16 mouse cellular contexts compared by ENCODE assay signal in genomic region chr16:93083142-93083541, GRCm38 (mm10).
"Had no signal": no experiment of that assay in that cellular context is flagged by ENCODE, and none has a peak within 500 bp of the region (broad histone marks: within the 10 kb centered on the region; RNA-seq: fewer than 3 reads in every experiment).

No protein-coding gene starts in this region.

- H3K9me3 ChIP-seq: liver, embryonic 15.5 days; lung, embryonic 15.5 days; midbrain, embryonic 13.5 days; midbrain, embryonic 15.5 days; neural tube, embryonic 12.5 days; stomach, embryonic 15.5 days had no signal

- DNase-seq: liver, postnatal 0 days; lung, adult 2 months; lung, postnatal 14 days; lung, postnatal 36 days; right cerebral cortex, postnatal 14 days; thymus, adult 2 months; thymus, postnatal 25 days; thymus, postnatal 4 days had no signal

- ATAC-seq: liver, postnatal 0 days; lung, postnatal 0 days; midbrain, embryonic 13.5 days; midbrain, embryonic 15.5 days had no signal

- H3K4me1 ChIP-seq: liver, embryonic 15.5 days had no signal

- H3K36me3 ChIP-seq: liver, embryonic 15.5 days; lung, embryonic 15.5 days; midbrain, embryonic 13.5 days; midbrain, embryonic 15.5 days; neural tube, embryonic 12.5 days; stomach, embryonic 15.5 days had no signal

- H3K4me3 ChIP-seq: liver, embryonic 15.5 days; lung, embryonic 15.5 days; midbrain, embryonic 13.5 days; midbrain, embryonic 15.5 days; neural tube, embryonic 12.5 days; stomach, embryonic 15.5 days had no signal

- H3K27ac ChIP-seq: liver, embryonic 15.5 days; lung, embryonic 15.5 days; midbrain, embryonic 13.5 days; midbrain, embryonic 15.5 days; neural tube, embryonic 12.5 days; stomach, embryonic 15.5 days; stomach, postnatal 0 days had no signal

- H3K27me3 ChIP-seq: lung, embryonic 15.5 days; midbrain, embryonic 13.5 days; midbrain, embryonic 15.5 days; neural tube, embryonic 12.5 days; stomach, embryonic 15.5 days had no signal
